In genomic region chr8:120832022-120832421, GRCm38 (mm10) we compare ENCODE assay signal across 8 mouse cellular contexts.
A peak's percentile ranks its signal among the peaks of the same experiment; 100 is the strongest.
DNase-seq lines count a peak whose midpoint lies in the region; ATAC-seq lines count a peak whose summit lies in the region.

No protein-coding gene starts in this region.

- no peak for ATAC-seq in inflammation-experienced regulatory T-cells, adult 6 months
- no peak for ATAC-seq in erythroblast, adult 5-6 weeks (replicated peaks; ENCODE audit: low FRiP score, poor library complexity, severe bottlenecking)

- DNase-seq in 416B (ENCODE audit: low read depth), result peak; percentile 43
- DNase-seq in CD4-positive helper T cell, adult 2 months (ENCODE audit: low read depth, low spot score), result peak; percentile 16
- DNase-seq in heart, postnatal 4 days, result peak; percentile 43
- peak; percentile 50 to 73 for DNase-seq in lung, adult 18-20 months
- DNase-seq in layer of hippocampus, postnatal 10 days (ENCODE audit: low spot score in 2 of 2), result no peak
- no peak for DNase-seq in layer of hippocampus, adult 9-11 months

Comparison
In these comparisons a context has a peak if more than half of its experiments do, and no peak if none do; other contexts are left out.
1. DNase-seq: peak in 416B (single experiment), CD4-positive helper T cell, adult 2 months (single experiment), heart, postnatal 4 days (single experiment) and lung, adult 18-20 months (2 of 2); none in layer of hippocampus, postnatal 10 days (0 of 2) and layer of hippocampus, adult 9-11 months (single experiment).